Mouse (Mus musculus): ENCODE results near the gene Tex36. TPM values are rescaled to one million over a fixed set of nuclear protein-coding genes. Genes with fewer than 3 reads are reported as not detected.

The Tex36 gene
- total RNA-seq, 2 experiments from 2014 or later, result not detected

GRCm38 (mm10) chr7:133603156-133603555, 1.2 kb upstream of the Tex36 start:
- intact Hi-C loops (cut with DNase I; ENCODE audit: low total_unique reads), result no loop called here
- no peak for DNase-seq

GRCm38 (mm10) chr7:133600558-133600957, 1.4 kb downstream of the Tex36 start:
- no peak for DNase-seq
- intact Hi-C loops (cut with DNase I; ENCODE audit: low total_unique reads), result no loop called here

- no peak for DNase-seq
- intact Hi-C loops (cut with DNase I; ENCODE audit: low total_unique reads), result no loop called here
Measured at GRCm38 (mm10) chr7:133591750-133592149, 10.2 kb downstream of the Tex36 start.

- intact Hi-C loops (cut with DNase I; ENCODE audit: low total_unique reads), result no loop called here
- no peak for DNase-seq
Measured at GRCm38 (mm10) chr7:133583216-133583615, 18.7 kb downstream of the Tex36 start.

GRCm38 (mm10) chr7:133580296-133580640, 21.7 kb downstream of the Tex36 start:
- intact Hi-C loops (cut with DNase I; ENCODE audit: low total_unique reads), result no loop called here
- no peak for DNase-seq

GRCm38 (mm10) chr7:133579491-133580295, 22.3 kb downstream of the Tex36 start:
- intact Hi-C loops (cut with DNase I; ENCODE audit: low total_unique reads), result no loop called here
- DNase-seq, result no peak

GRCm38 (mm10) chr7:133576825-133577224, 25.1 kb downstream of the Tex36 start:
- intact Hi-C loops (cut with DNase I; ENCODE audit: low total_unique reads), result no loop called here

GRCm38 (mm10) chr7:133576281-133576680, 25.7 kb downstream of the Tex36 start:
- intact Hi-C loops (cut with DNase I; ENCODE audit: low total_unique reads), result no loop called here
- DNase-seq, result no peak

More at GRCm38 (mm10) chr7:133576825-133577224, 25.1 kb downstream of the Tex36 start:
- no peak for DNase-seq

- intact Hi-C loops (cut with DNase I; ENCODE audit: low total_unique reads), result no loop called here
Measured at GRCm38 (mm10) chr7:133571927-133572326, 30.0 kb downstream of the Tex36 start.

GRCm38 (mm10) chr7:133569194-133569880, 32.6 kb downstream of the Tex36 start:
- intact Hi-C loops (cut with DNase I; ENCODE audit: low total_unique reads), result no loop called here
- DNase-seq, result no peak

More at GRCm38 (mm10) chr7:133571927-133572326, 30.0 kb downstream of the Tex36 start:
- no peak for DNase-seq

- intact Hi-C loops (cut with DNase I; ENCODE audit: low total_unique reads), result no loop called here
- no peak for DNase-seq
Measured at GRCm38 (mm10) chr7:133564600-133564999, 37.4 kb downstream of the Tex36 start.

- intact Hi-C loops (cut with DNase I; ENCODE audit: low total_unique reads), result no loop called here
- no peak for DNase-seq
Measured at GRCm38 (mm10) chr7:133563175-133563824, 38.7 kb downstream of the Tex36 start.

- intact Hi-C loops (cut with DNase I; ENCODE audit: low total_unique reads), result no loop called here
- DNase-seq, result no peak
Measured at GRCm38 (mm10) chr7:133555786-133556492, 46.0 kb downstream of the Tex36 start.

GRCm38 (mm10) chr7:133552306-133552991, 49.5 kb downstream of the Tex36 start:
- intact Hi-C loops (cut with DNase I; ENCODE audit: low total_unique reads), result no loop called here
- DNase-seq, result no peak

- no peak for DNase-seq
- intact Hi-C loops (cut with DNase I; ENCODE audit: low total_unique reads), result no loop called here
Measured at GRCm38 (mm10) chr7:133551000-133551399, 51.0 kb downstream of the Tex36 start.

- intact Hi-C loops (cut with DNase I; ENCODE audit: low total_unique reads), result no loop called here
- no peak for DNase-seq
Measured at GRCm38 (mm10) chr7:133548434-133548833, 53.5 kb downstream of the Tex36 start.

- intact Hi-C loops (cut with DNase I; ENCODE audit: low total_unique reads), result no loop called here
- DNase-seq, result no peak
Measured at GRCm38 (mm10) chr7:133545631-133546030, 56.3 kb downstream of the Tex36 start.

GRCm38 (mm10) chr7:133544966-133545365, 57.0 kb downstream of the Tex36 start:
- intact Hi-C loops (cut with DNase I; ENCODE audit: low total_unique reads), result no loop called here
- no peak for DNase-seq

GRCm38 (mm10) chr7:133543131-133543530, 58.8 kb downstream of the Tex36 start:
- intact Hi-C loops (cut with DNase I; ENCODE audit: low total_unique reads), result no loop called here
- no peak for DNase-seq
